Mouse (Mus musculus): ENCODE measurements around the gene Il18r1.

The Il18r1 gene

DNA sequence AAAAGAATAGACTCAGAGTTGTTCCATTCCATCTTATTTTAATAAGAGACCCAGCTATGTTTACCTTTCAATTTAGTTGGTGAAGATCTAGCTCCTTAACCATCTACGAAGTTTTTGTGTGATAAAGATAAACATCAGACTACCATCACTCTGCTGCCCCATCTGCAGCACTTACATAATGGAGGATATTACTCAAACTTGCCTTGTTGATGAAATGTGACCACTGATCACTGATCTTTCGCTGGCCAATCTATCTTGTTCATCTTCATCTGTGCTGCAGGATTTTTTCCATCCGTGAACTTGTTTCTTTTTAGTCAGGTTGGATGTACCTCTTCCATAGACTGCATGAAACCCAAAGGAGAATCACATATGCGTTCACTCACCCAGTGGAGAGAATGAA is 29.2 kb downstream of the Il18r1 start:
- DNase-seq (ENCODE audit: low spot score), result no peak

GRCm38 (mm10) chr1:40499708-40500107 is 34.4 kb downstream of the Il18r1 start:
- no peak for DNase-seq (ENCODE audit: low spot score)

DNA sequence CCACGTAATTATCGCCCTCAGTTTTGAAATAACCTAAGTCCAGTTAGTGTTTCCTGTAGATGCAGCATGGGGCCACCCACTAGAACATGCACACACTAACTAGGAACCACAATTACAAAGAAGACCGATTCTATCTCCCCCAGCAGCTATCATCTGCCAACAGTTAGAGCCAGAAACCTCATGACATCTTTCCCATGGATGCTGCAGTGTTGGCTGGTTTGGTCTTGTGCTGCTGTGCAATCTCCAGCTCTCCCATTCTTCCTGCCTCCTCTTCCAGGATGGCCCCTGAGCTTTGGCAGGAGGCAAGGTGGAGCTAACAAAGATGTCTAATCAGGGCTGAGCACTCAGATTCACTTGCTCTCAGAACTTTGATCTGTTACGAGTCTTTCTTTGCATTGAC is 35.8 kb downstream of the Il18r1 start:
- DNase-seq (ENCODE audit: low spot score), result no peak

GRCm38 (mm10) chr1:40501546-40502398 is 36.4 kb downstream of the Il18r1 start:
- DNase-seq (ENCODE audit: low spot score), result no peak

DNA sequence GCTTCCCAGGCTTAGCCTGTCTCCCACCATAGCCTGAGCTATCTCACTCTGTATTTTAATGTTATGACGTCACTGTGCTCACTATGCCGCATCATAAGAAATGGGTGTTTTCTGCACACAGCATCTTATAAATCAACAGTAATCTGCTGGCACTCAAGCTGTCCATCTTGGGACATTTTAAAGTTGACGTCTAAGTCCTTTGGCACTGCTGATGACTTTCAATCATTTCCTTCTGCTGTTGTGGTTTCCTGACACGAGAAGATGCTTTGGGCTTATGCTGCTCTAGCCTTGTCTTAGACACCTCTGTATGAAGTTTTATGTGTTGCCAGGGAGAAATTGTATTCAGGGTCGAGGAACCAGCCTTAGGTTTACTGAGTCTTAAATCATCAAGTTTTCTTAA is 39.2 kb downstream of the Il18r1 start:
- DNase-seq (ENCODE audit: low spot score), result no peak

- DNase-seq (ENCODE audit: low spot score), result no peak
Observed at GRCm38 (mm10) chr1:40514851-40515585, 49.7 kb downstream of the Il18r1 start, which contains the start of gene Il18rap. Gene Il18rap, plus strand, starts transcription at chr1:40515362.

- no peak for DNase-seq (ENCODE audit: low spot score)
Observed at GRCm38 (mm10) chr1:40516364-40516763, 51.0 kb downstream of the Il18r1 start.

GRCm38 (mm10) chr1:40522918-40523317 is 57.6 kb downstream of the Il18r1 start:
- DNase-seq (ENCODE audit: low spot score), result no peak

DNA sequence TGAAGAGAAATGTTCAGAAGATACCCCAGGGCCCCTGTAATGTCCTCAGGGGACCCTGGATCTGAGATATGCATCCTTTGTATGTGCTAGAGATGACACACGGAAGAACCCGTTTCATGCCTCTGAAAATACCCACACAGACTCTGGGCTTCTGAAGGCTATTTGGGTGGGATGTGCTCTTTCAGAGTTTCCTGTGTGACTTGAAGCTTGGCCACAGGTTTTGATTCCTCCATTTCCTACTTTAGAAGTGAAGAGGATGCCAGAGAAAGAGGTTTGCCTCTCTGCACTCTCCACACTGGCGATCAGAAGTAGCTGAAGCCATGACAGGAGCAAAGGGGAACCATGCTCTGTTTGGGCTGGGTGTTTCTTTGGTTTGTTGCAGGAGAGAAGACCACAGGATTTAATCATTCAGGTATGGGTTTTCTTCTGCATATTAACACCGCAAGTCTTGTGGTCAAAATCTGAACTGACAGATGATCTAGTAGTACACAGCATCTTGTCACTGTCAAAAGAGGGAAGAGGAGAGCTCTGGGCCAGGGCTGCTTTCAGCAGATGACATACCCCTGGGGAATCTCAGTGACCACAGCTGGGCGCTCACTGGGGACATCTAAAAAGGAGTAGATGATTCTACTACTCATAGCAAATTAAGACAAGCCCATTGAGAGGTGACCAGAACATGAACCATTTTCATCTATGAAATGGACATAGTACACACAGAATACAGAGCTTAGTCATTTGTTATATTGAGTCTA is 58.8 kb downstream of the Il18r1 start:
- no peak for DNase-seq (ENCODE audit: low spot score)

GRCm38 (mm10) chr1:40529287-40529686 is 63.9 kb downstream of the Il18r1 start:
- no peak for DNase-seq (ENCODE audit: low spot score)

GRCm38 (mm10) chr1:40537577-40537976 is 72.2 kb downstream of the Il18r1 start:
- no peak for DNase-seq (ENCODE audit: low spot score)

DNA sequence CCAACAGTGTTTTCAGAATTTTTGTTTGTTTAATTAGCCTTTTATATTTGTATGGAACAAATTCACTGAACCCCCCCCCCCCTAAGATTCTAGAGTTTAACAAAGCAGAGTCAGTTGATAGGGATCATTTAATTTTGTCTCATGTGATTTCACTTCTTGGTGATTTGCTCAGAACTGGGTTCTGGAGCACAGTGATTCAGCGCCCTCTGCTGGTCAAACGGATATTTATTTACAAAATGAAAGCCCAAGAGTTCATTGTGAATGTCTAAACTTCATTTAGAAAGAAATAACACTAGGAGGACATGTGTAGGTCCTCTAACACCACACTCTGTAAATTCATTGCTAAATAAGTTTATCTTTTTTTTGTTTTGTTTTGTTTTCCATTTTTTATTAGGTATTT is 79.3 kb downstream of the Il18r1 start:
- peak; percentile 11 for DNase-seq (ENCODE audit: low spot score)

DNA sequence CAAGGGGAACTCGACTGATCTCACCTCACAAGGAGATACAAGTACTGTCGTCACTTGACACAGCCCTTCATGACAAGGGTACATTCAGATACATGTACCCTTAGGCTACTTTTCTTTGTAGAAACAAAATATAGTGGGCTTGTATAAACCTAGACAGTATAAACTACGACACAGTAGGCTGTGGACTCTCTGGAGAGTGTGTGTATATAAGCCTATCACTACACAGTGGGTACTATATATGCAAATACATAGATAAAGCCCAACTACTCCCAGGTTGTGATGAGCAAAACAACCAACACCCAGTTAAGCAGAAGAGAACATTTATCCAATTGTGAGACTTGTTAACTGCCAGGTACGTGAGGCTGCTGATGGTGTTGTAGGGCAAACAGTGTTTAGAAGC is 81.3 kb downstream of the Il18r1 start:
- no peak for DNase-seq (ENCODE audit: low spot score)

DNA sequence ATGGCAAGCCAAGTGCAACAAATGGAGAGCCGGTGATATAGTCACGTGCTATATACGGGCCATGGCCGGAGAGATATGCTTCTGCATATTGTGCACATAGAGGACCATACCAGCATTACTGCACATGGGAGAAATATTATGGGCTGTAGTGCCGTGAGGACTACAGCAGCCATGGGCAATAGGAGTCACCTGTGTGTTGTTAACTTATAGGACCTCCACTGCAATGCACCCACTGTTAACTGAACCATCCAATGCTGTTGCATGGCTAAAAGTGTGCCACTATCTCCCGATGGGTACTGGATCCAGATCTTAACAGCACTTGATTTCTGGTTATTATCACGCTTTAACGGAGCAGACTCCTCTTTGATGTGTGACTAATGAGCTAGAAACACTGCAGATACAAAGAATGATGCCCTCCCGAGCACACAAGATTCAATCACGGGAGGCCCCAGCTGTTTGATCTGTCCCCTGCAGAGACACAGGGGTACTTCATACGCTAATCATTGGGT is 81.8 kb downstream of the Il18r1 start:
- DNase-seq (ENCODE audit: low spot score), result no peak

DNA sequence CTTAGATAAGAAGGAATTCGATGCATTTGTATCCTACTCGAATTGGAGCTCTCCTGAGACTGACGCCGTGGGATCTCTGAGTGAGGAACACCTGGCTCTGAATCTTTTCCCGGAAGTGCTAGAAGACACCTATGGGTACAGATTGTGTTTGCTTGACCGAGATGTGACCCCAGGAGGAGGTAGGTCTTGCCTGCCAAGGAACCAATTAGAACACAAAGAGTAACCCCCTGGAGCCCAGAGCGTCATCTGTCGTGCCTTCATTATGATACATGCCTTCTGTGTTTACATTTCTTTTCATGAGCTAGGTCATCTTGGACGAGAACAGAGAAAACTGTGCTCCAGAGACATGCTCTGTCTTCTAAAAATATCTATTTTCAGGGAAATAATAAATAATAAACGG is 82.4 kb downstream of the Il18r1 start:
- no peak for DNase-seq (ENCODE audit: low spot score)
